Comparison of ENCODE assay signal across 8 mouse cellular contexts in the genomic region with DNA sequence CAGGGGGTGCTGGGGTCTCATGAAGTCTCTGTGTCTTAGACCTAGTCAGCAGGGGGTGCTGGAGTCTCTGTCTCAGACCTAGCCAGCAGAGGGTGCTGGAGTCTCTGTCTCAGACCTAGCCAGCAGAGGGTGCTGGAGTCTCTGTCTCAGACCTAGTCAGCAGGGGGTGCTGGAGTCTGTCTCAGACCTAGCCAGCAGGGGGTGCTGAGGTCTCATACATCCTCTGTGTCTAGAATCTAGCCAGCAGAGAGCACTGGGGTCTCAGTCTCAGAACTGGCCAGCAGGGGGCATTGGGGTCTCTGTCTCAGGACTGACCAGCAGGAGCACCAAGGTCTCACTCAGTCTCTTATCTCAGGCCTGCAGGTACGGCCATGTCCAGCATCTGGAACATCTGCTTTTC.
DNase-seq lines count a peak whose midpoint lies in the region; ATAC-seq and TF ChIP-seq lines count a peak whose summit lies in the region.

No protein-coding gene starts in this region.

- peak; percentile 27 for DNase-seq in kidney, adult 2 months
- DNase-seq in kidney, adult 18-20 months = no peak
- peak; percentile 64 for DNase-seq in adrenal gland, postnatal 14 days
- DNase-seq in left cerebral cortex, adult 11 months (ENCODE audit: low spot score) = peak; percentile 12
- DNase-seq in gastrocnemius, postnatal 25 days = no peak
- no peak for DNase-seq in spleen, postnatal 14 days (ENCODE audit: low spot score in 2 of 2)

- no peaks in the 10 kb centered on the region; the same call in 1 of the 2 replicates for H3K36me3 ChIP-seq in kidney, adult 2 months (ENCODE audit: control insufficient read depth, insufficient read depth, low read length)
- no peaks in the 10 kb centered on the region for H3K36me3 ChIP-seq in midbrain, embryonic 15.5 days (replicated peaks)

- no peak overlapping the region for H3K9ac ChIP-seq in midbrain, embryonic 15.5 days

- peak; percentile 62 for TF ChIP-seq CTCF in kidney, adult 2 months (conservative IDR thresholded peaks at IDR 0.05; ENCODE audit: insufficient read depth, insufficient read length, low read depth, low read length)

- no peaks in the 10 kb centered on the region for H3K4me1 ChIP-seq in kidney, adult 2 months (ENCODE audit: control insufficient read depth, insufficient read depth, low read length)
- no peaks in the 10 kb centered on the region for H3K4me1 ChIP-seq in midbrain, embryonic 15.5 days

- no peak overlapping the region for H3K27ac ChIP-seq in kidney, adult 2 months (ENCODE audit: insufficient read depth, low read depth, low read length)
- no peak overlapping the region for H3K27ac ChIP-seq in midbrain, embryonic 15.5 days

- TF ChIP-seq POLR2A in kidney, adult 2 months (IDR thresholded peaks at IDR 0.05; ENCODE audit: low read depth, low read length) = no peak

- H3K27me3 ChIP-seq in kidney, adult 2 months (replicated peaks; ENCODE audit: control insufficient read depth, insufficient read depth, low read length) = no peaks in the 10 kb centered on the region
- no peaks in the 10 kb centered on the region for H3K27me3 ChIP-seq in midbrain, embryonic 15.5 days (replicated peaks)

- H3K9me3 ChIP-seq in midbrain, embryonic 15.5 days = no peaks in the 10 kb centered on the region

- no peak overlapping the region for H3K4me3 ChIP-seq in kidney, adult 2 months (ENCODE audit: insufficient read depth, low read depth, low read length)
- no peak overlapping the region for H3K4me3 ChIP-seq in midbrain, embryonic 15.5 days

- 85% methylated on average over 1 of the region's 1 CpGs for WGBS in kidney, adult 2 months
- WGBS in midbrain, embryonic 15.5 days = 70% methylated on average over 1 of the region's 1 CpGs

- no peak overlapping the region for H3K4me2 ChIP-seq in midbrain, embryonic 15.5 days

- peak; percentile 62 for ATAC-seq in granulocyte monocyte progenitor cell, adult 5-6 weeks (replicated peaks; ENCODE audit: poor library complexity, severe bottlenecking)
- 0 out of 2 replicates have a peak, but pooled peaks have one; percentile 33 for ATAC-seq in midbrain, embryonic 15.5 days (replicated peaks)

Comparison
In these comparisons a context has a peak if more than half of its experiments do, and no peak if none do; other contexts are left out.
1. DNase-seq: peak in kidney, adult 2 months (single experiment), adrenal gland, postnatal 14 days (single experiment) and left cerebral cortex, adult 11 months (single experiment); none in kidney, adult 18-20 months (single experiment), gastrocnemius, postnatal 25 days (single experiment) and spleen, postnatal 14 days (0 of 2).